Mouse (Mus musculus) liver, postnatal 0 days (tissue): Measurements from ENCODE around the gene Gm17026.
"Not testable (repeated sequence)": the region's sequence is repeated elsewhere in the genome, so short reads cannot be mapped to it uniquely, and the experiment has no call there.

Experiments
- CTCF ChIP-seq: sonication (generic); IDR thresholded peaks from 2 replicates; pipeline ENCODE4 v1.5.1; 2016; ENCODE audit warnings: antibody characterized with exemption, low read depth
- EP300 ChIP-seq: IDR thresholded peaks from 2 replicates; pipeline ENCODE4 v1.6.1; 2016; ENCODE audit warnings: antibody characterized with exemption, low read depth, mild to moderate bottlenecking

DNA sequence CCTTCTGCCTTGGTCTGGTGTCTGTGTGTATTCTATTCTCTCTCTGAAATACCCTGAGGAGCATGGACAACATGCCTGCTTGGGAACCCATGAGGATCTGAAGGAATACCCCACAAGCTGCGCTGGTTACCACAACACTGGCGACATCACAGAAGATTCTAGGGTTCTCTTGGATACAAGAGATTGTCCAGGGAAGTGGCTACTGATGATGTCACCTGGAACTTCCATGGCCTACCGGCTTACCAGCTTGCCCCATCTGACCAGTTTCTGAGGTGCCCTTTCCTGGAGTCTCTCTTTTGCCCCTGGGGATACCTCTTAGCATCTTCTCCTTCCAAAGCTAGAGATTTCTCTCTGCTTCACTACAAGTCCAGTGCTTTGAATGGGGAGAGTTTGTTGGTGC, at the start of gene Gm17026:
- TF ChIP-seq CTCF, EP300: not testable (repeated sequence)
